Mouse (Mus musculus): ENCODE results near the gene Psme3. TPM values are rescaled to one million over a fixed set of nuclear protein-coding genes. Genes with fewer than 3 reads are reported as not detected.
"Not testable (repeated sequence)": the region's sequence is repeated elsewhere in the genome, so short reads cannot be mapped to it uniquely, and the experiment has no call there.

Gene Psme3
- polyA plus RNA-seq, 1 experiment from 2014 or later: 157 TPM

DNA sequence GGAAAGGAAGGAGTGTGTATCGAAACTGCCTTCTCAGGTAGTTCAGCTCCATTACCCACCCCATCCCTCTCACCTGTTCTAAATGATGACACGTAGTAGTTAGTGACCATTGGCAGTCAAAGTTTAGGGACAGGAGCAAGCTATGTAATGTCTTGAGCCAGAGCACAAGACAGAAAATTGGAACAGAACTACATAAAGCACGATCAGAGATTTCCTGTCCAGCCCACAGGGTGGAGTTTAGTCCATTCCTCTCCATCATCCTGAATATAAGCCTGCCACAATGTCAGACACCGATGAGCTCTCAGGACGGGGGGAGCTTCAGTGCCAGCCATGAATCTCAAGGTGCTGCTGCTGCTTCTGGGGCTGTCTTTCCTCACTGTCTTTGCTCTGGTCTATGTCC is 8.8 kb downstream of the Psme3 start, which contains the start of gene Aoc2:
Gene Aoc2, plus strand, starts transcription at position 301 of the 400 bp plus-strand sequence.
- no peak for DNase-seq (ENCODE audit: low spot score)
- no peak within 1 kb of the TSS for H3K9ac ChIP-seq (ENCODE audit: low read length)
- WGBS: 96% methylated on average over 5 of the region's 5 CpGs
- no peak within 1 kb of the TSS for H3K4me2 ChIP-seq (ENCODE audit: low read depth)
- H3K36me3 ChIP-seq (ENCODE audit: control insufficient read depth, insufficient read depth, low read length): peaks cover 13% of the 10 kb centered on the region
- no peak for ATAC-seq (ENCODE audit: insufficient read depth, low FRiP score, low TSS enrichment)
- no peaks in the 10 kb centered on the region for H3K4me1 ChIP-seq (ENCODE audit: control insufficient read depth, insufficient read depth, low read length)
- no peaks in the 10 kb centered on the region for H3K9me3 ChIP-seq (ENCODE audit: control insufficient read depth, low read length)
- H3K27ac ChIP-seq (ENCODE audit: low read depth, low read length): no peak within 1 kb of the TSS
- no peaks in the 10 kb centered on the region for H3K27me3 ChIP-seq (ENCODE audit: control insufficient read depth, insufficient read depth, low read length)
- no peak within 1 kb of the TSS for H3K4me3 ChIP-seq (ENCODE audit: low read depth, low read length)

DNA sequence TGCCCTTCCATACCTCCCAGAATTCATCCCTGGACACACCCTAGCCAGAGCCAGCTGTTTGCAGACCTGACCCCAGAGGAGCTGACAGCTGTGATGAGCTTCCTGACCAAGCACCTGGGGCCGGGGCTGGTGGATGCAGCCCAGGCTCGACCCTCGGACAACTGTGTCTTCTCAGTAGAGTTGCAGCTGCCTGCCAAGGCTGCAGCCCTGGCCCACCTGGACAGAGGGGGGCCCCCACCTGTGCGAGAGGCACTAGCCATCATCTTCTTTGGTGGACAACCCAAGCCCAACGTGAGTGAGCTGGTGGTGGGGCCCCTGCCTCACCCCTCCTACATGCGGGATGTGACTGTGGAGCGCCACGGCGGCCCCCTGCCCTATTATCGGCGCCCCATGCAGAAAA is 9.2 kb downstream of the Psme3 start:
- WGBS: 93% methylated on average over 11 of the region's 11 CpGs
- H3K4me2 ChIP-seq (ENCODE audit: low read depth); H3K27me3 ChIP-seq (ENCODE audit: control insufficient read depth, insufficient read depth, low read length); H3K9me3 ChIP-seq (ENCODE audit: control insufficient read depth, low read length); H3K4me1 ChIP-seq (ENCODE audit: control insufficient read depth, insufficient read depth, low read length); H3K9ac ChIP-seq (ENCODE audit: low read length); ATAC-seq (ENCODE audit: insufficient read depth, low FRiP score, low TSS enrichment); H3K36me3 ChIP-seq (ENCODE audit: control insufficient read depth, insufficient read depth, low read length); DNase-seq (ENCODE audit: low spot score); H3K27ac ChIP-seq (ENCODE audit: low read depth, low read length); H3K4me3 ChIP-seq (ENCODE audit: low read depth, low read length): not testable (repeated sequence)

- H3K36me3 ChIP-seq (ENCODE audit: control insufficient read depth, insufficient read depth, low read length): peaks cover 7% of the 10 kb centered on the region
- 89% methylated on average over 11 of the region's 11 CpGs for WGBS
- H3K27ac ChIP-seq (ENCODE audit: low read depth, low read length): no peak overlapping the region
Measured at GRCm38 (mm10) chr11:101326147-101326546, 10.1 kb downstream of the Psme3 start.

DNA sequence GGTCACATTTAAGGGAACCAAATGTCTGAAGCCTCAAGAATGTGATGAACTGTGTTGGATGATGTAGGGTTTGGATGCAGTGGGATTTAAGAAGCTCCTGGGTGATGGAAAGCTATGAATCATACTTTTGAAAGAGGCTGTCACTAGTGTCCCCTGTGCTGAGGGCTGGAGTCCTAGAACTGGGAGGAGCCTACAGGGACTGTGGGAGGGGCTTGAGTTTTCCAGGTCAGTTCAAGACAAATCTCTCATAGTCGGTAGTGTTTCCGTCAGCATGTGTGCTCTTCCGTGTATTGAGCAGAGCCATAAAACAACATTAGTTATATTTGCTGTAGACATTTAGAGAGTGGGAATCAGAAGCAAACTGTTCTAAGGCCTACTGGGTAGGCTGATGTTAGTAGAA is 11.3 kb downstream of the Psme3 start:
- ATAC-seq (ENCODE audit: insufficient read depth, low FRiP score, low TSS enrichment) (no peak), DNase-seq (ENCODE audit: low spot score) (no peak)
- H3K4me1 ChIP-seq (ENCODE audit: control insufficient read depth, insufficient read depth, low read length): no peaks in the 10 kb centered on the region
- no peak overlapping the region for H3K9ac ChIP-seq (ENCODE audit: low read length)
- H3K4me3 ChIP-seq (ENCODE audit: low read depth, low read length): no peak overlapping the region
- H3K27me3 ChIP-seq (ENCODE audit: control insufficient read depth, insufficient read depth, low read length): no peaks in the 10 kb centered on the region
- 54% methylated on average over 3 of the region's 3 CpGs for WGBS
- H3K4me2 ChIP-seq (ENCODE audit: low read depth): no peak overlapping the region
- H3K9me3 ChIP-seq (ENCODE audit: control insufficient read depth, low read length): no peaks in the 10 kb centered on the region
- H3K36me3 ChIP-seq (ENCODE audit: control insufficient read depth, insufficient read depth, low read length): peaks cover 6% of the 10 kb centered on the region
- no peak overlapping the region for H3K27ac ChIP-seq (ENCODE audit: low read depth, low read length)

More at GRCm38 (mm10) chr11:101326147-101326546, 10.1 kb downstream of the Psme3 start:
- Histone ChIP-seq H3K9me3 (ENCODE audit: control insufficient read depth, low read length) (no peaks in the 10 kb centered on the region), H3K4me1 (ENCODE audit: control insufficient read depth, insufficient read depth, low read length) (no peaks in the 10 kb centered on the region), H3K27me3 (ENCODE audit: control insufficient read depth, insufficient read depth, low read length) (no peaks in the 10 kb centered on the region), H3K4me2 (ENCODE audit: low read depth) (no peak overlapping the region), H3K9ac (ENCODE audit: low read length) (no peak overlapping the region), H3K4me3 (ENCODE audit: low read depth, low read length) (no peak overlapping the region)
- ATAC-seq (ENCODE audit: insufficient read depth, low FRiP score, low TSS enrichment) (no peak), DNase-seq (ENCODE audit: low spot score) (no peak)

DNA sequence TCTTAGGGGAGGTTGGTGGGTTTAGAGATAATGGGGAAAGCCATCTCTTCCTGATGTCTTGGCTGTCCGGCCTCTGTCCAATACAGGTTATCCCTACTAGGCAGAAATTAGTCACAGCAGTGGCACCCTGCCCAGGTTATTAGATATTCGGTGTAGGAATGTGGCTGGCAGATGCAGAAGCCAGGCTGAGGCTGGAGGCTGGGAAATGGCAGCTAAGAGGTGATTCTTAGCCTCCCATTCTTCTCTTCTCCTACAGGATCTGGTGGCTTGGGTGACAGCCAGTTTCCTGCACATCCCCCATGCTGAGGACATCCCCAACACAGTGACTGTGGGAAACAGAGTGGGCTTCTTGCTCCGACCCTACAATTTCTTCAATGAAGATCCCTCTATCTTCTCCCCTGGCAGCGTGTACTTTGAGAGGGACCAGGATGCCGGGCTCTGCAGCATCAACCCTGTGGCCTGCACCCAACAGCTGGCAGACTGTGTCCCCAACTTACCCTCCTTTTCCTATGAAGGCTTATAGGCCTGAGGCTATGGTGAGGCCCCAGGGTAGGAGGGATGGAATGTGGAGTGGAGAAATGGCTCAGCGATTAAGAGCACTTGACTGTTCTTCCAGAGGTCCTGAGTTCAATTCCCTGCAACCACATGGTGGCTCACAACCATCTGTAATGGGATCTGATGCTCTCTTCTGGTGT is 13.1 kb downstream of the Psme3 start:
- Histone ChIP-seq H3K4me1 (ENCODE audit: control insufficient read depth, insufficient read depth, low read length) (0 out of 2 replicates have a peak, but pooled peaks cover 3% of the 10 kb centered on the region), H3K4me2 (ENCODE audit: low read depth) (no peak overlapping the region), H3K9me3 (ENCODE audit: control insufficient read depth, low read length) (no peaks in the 10 kb centered on the region), H3K9ac (ENCODE audit: low read length) (no peak overlapping the region), H3K27me3 (ENCODE audit: control insufficient read depth, insufficient read depth, low read length) (no peaks in the 10 kb centered on the region), H3K4me3 (ENCODE audit: low read depth, low read length) (no peak overlapping the region), H3K36me3 (ENCODE audit: control insufficient read depth, insufficient read depth, low read length) (peaks cover 4% of the 10 kb centered on the region; the same call in 1 of the 2 replicates), H3K27ac (ENCODE audit: low read depth, low read length) (no peak overlapping the region)
- ATAC-seq (ENCODE audit: insufficient read depth, low FRiP score, low TSS enrichment) (no peak), DNase-seq (ENCODE audit: low spot score) (no peak)
- 77% methylated on average over 6 of the region's 6 CpGs for WGBS

- no peaks in the 10 kb centered on the region for H3K36me3 ChIP-seq (ENCODE audit: control insufficient read depth, insufficient read depth, low read length)
- H3K4me1 ChIP-seq (ENCODE audit: control insufficient read depth, insufficient read depth, low read length): peaks cover 6% of the 10 kb centered on the region; the same call in 1 of the 2 replicates
- no peak within 1 kb of the TSS for H3K27ac ChIP-seq (ENCODE audit: low read depth, low read length)
- DNase-seq (ENCODE audit: low spot score) (no peak), ATAC-seq (ENCODE audit: insufficient read depth, low FRiP score, low TSS enrichment) (no peak)
- no peaks in the 10 kb centered on the region for H3K27me3 ChIP-seq (ENCODE audit: control insufficient read depth, insufficient read depth, low read length)
- H3K4me3 ChIP-seq (ENCODE audit: low read depth, low read length): no peak within 1 kb of the TSS
- no peak within 1 kb of the TSS for H3K9ac ChIP-seq (ENCODE audit: low read length)
- H3K4me2 ChIP-seq (ENCODE audit: low read depth): no peak within 1 kb of the TSS
- no peaks in the 10 kb centered on the region for H3K9me3 ChIP-seq (ENCODE audit: control insufficient read depth, low read length)
- whole genome bisulfite sequencing: 76% methylated on average over 7 of the region's 7 CpGs
Measured at GRCm38 (mm10) chr11:101330371-101330924, 14.4 kb downstream of the Psme3 start, which contains the start of gene Aoc3. Gene Aoc3, plus strand, starts transcription at chr11:101330605.

DNA sequence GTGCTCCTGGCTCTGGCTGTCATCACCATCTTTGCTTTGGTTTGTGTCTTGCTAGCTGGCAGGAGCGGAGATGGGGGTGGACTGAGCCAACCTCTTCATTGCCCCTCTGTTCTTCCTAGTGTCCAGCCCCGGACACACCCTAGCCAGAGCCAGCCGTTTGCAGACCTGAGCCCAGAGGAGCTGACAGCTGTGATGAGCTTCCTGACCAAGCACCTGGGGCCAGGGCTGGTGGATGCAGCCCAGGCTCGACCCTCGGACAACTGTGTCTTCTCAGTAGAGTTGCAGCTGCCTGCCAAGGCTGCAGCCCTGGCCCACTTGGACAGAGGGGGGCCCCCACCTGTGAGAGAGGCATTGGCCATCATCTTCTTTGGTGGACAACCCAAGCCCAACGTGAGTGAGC is 14.9 kb downstream of the Psme3 start:
- not testable (repeated sequence) for H3K9me3 ChIP-seq (ENCODE audit: control insufficient read depth, low read length); H3K27ac ChIP-seq (ENCODE audit: low read depth, low read length); H3K9ac ChIP-seq (ENCODE audit: low read length); ATAC-seq (ENCODE audit: insufficient read depth, low FRiP score, low TSS enrichment); H3K4me3 ChIP-seq (ENCODE audit: low read depth, low read length); H3K27me3 ChIP-seq (ENCODE audit: control insufficient read depth, insufficient read depth, low read length); H3K4me1 ChIP-seq (ENCODE audit: control insufficient read depth, insufficient read depth, low read length); H3K36me3 ChIP-seq (ENCODE audit: control insufficient read depth, insufficient read depth, low read length); H3K4me2 ChIP-seq (ENCODE audit: low read depth); DNase-seq (ENCODE audit: low spot score)
- 77% methylated on average over 4 of the region's 6 CpGs for WGBS

GRCm38 (mm10) chr11:101332537-101332936 is 16.5 kb downstream of the Psme3 start:
- H3K36me3 ChIP-seq (ENCODE audit: control insufficient read depth, insufficient read depth, low read length): no peaks in the 10 kb centered on the region
- 80% methylated on average over 3 of the region's 3 CpGs for WGBS
- H3K4me2 ChIP-seq (ENCODE audit: low read depth): no peak overlapping the region
- DNase-seq (ENCODE audit: low spot score): no peak
- ATAC-seq (ENCODE audit: insufficient read depth, low FRiP score, low TSS enrichment): no peak
- H3K4me1 ChIP-seq (ENCODE audit: control insufficient read depth, insufficient read depth, low read length): peaks cover 10% of the 10 kb centered on the region; the same call in 1 of the 2 replicates
- H3K27ac ChIP-seq (ENCODE audit: low read depth, low read length): no peak overlapping the region
- H3K4me3 ChIP-seq (ENCODE audit: low read depth, low read length): no peak overlapping the region
- H3K9me3 ChIP-seq (ENCODE audit: control insufficient read depth, low read length): no peaks in the 10 kb centered on the region
- H3K27me3 ChIP-seq (ENCODE audit: control insufficient read depth, insufficient read depth, low read length): no peaks in the 10 kb centered on the region
- no peak overlapping the region for H3K9ac ChIP-seq (ENCODE audit: low read length)

GRCm38 (mm10) chr11:101334023-101334422 is 18.0 kb downstream of the Psme3 start:
- 22% methylated on average over 10 of the region's 10 CpGs for WGBS
- Histone ChIP-seq H3K36me3 (ENCODE audit: control insufficient read depth, insufficient read depth, low read length) (no peaks in the 10 kb centered on the region), H3K4me1 (ENCODE audit: control insufficient read depth, insufficient read depth, low read length) (peaks cover 14% of the 10 kb centered on the region; the same call in 1 of the 2 replicates), H3K27ac (ENCODE audit: low read depth, low read length) (no peak overlapping the region), H3K9ac (ENCODE audit: low read length) (no peak overlapping the region), H3K27me3 (ENCODE audit: control insufficient read depth, insufficient read depth, low read length) (no peaks in the 10 kb centered on the region), H3K9me3 (ENCODE audit: control insufficient read depth, low read length) (no peaks in the 10 kb centered on the region), H3K4me3 (ENCODE audit: low read depth, low read length) (no peak overlapping the region), H3K4me2 (ENCODE audit: low read depth) (no peak overlapping the region)
- ATAC-seq (ENCODE audit: insufficient read depth, low FRiP score, low TSS enrichment) (no peak), DNase-seq (ENCODE audit: low spot score) (no peak)
